Comparison of ENCODE assay signal across 9 mouse cellular contexts in genomic region chr17:48932406-48932906, GRCm38 (mm10). TPM values are rescaled to one million over a fixed set of nuclear protein-coding genes. Genes with fewer than 3 reads are reported as not detected.
DNase-seq lines count a peak whose midpoint lies in the region; ATAC-seq and TF ChIP-seq lines count a peak whose summit lies in the region.
"Had no signal": no experiment of that assay in that cellular context is flagged by ENCODE, and none has a peak within 500 bp of the region (broad histone marks: within the 10 kb centered on the region; RNA-seq: fewer than 3 reads in every experiment).

No protein-coding gene starts in this region.

- DNase-seq in gastrocnemius, adult 2 months = no peak
- no peak for DNase-seq in gastrocnemius, postnatal 25 days
- DNase-seq in ES-E14 (ENCODE audit: low read depth, low spot score) = no peak
- DNase-seq in forebrain, embryonic 14.5 days (ENCODE audit: low spot score) = peak; percentile 50
- peak; percentile 28 for DNase-seq in layer of hippocampus, adult 9-11 months
- DNase-seq in adrenal gland, adult 18-20 months (ENCODE audit: low spot score in 2 of 2) = no peak

- peaks cover 0 to 5% of the 10 kb centered on the region in 2 experiments; a peak in 1 of 4 replicates for H3K4me1 ChIP-seq in ES-E14 (ENCODE audit: control insufficient read depth in 2 of 2, insufficient read depth in 2 of 2, low read length in 2 of 2, poor library complexity in 1 of 2)
- H3K4me1 ChIP-seq in forebrain, embryonic 14.5 days (ENCODE audit: control insufficient read depth, insufficient read depth, low read length) = 0 out of 2 replicates have a peak, but pooled peaks cover 4% of the 10 kb centered on the region
- peaks cover 43% of the 10 kb centered on the region for H3K4me1 ChIP-seq in neural tube, embryonic 13.5 days (replicated peaks)

- no peaks in the 10 kb centered on the region for H3K9me3 ChIP-seq in ES-E14 (ENCODE audit: control insufficient read depth, insufficient read depth, low read depth, low read length)
- no peaks in the 10 kb centered on the region for H3K9me3 ChIP-seq in forebrain, embryonic 14.5 days (replicated peaks; ENCODE audit: control insufficient read depth, low read length)
- H3K9me3 ChIP-seq in neural tube, embryonic 13.5 days = no peaks in the 10 kb centered on the region

- peak overlapping the region; percentile 77 for H3K4me3 ChIP-seq in gastrocnemius, adult 2 months
- H3K4me3 ChIP-seq in ES-E14 (ENCODE audit: insufficient read depth in 1 of 2, low read depth in 1 of 2, low read length in 2 of 2, poor library complexity in 1 of 2, severe bottlenecking in 1 of 2) = peak overlapping the region; percentile 41 to 76; a peak in 3 of 4 replicates
- peak overlapping the region; percentile 50 for H3K4me3 ChIP-seq in forebrain, embryonic 14.5 days (ENCODE audit: low read depth, low read length)
- peak overlapping the region; percentile 52 for H3K4me3 ChIP-seq in neural tube, embryonic 13.5 days

- no peak for TF ChIP-seq CTCF in gastrocnemius, adult 2 months (IDR thresholded peaks at IDR 0.05)

- peak overlapping the region; percentile 18 for H3K9ac ChIP-seq in ES-E14 (ENCODE audit: insufficient read depth, low read depth, low read length, poor library complexity, severe bottlenecking)
- peak overlapping the region; percentile 78 for H3K9ac ChIP-seq in forebrain, embryonic 14.5 days (ENCODE audit: low read length)
- peak overlapping the region; percentile 75 for H3K9ac ChIP-seq in neural tube, embryonic 13.5 days

- intact Hi-C loops in gastrocnemius, adult 2 months (cut with DNase I) = no loop called here

- in situ Hi-C loops in ES-E14 (cut with MboI; ENCODE audit: low sequenced_read_pairs in 2 of 2, unreplicated experiment in 2 of 2) = loop anchor here (25.0 kb wide), 1 partner anchor 255 kb away; no protein-coding TSS in a partner anchor

- no peaks in the 10 kb centered on the region; the same call in 1 of the 2 replicates for H3K27me3 ChIP-seq in forebrain, embryonic 14.5 days (replicated peaks; ENCODE audit: control insufficient read depth, insufficient read depth, low read length)
- H3K27me3 ChIP-seq in neural tube, embryonic 13.5 days = peaks cover 41% of the 10 kb centered on the region
- H3K27me3 ChIP-seq: CH12.LX had no signal

- H3K4me2 ChIP-seq in forebrain, embryonic 14.5 days (ENCODE audit: low read length) = peak overlapping the region; percentile 73
- H3K4me2 ChIP-seq in neural tube, embryonic 13.5 days = peak overlapping the region; percentile 68

- 1% methylated on average over 26 of the region's 26 CpGs for WGBS in forebrain, embryonic 14.5 days
- 1% methylated on average over 26 of the region's 26 CpGs for WGBS in neural tube, embryonic 13.5 days

- H3K27ac ChIP-seq in gastrocnemius, adult 2 months = no peak overlapping the region
- H3K27ac ChIP-seq in ES-E14 (ENCODE audit: insufficient read depth, low read depth, low read length, poor library complexity, severe bottlenecking) = no peak overlapping the region
- H3K27ac ChIP-seq in forebrain, embryonic 14.5 days (ENCODE audit: low read depth, low read length) = no peak overlapping the region
- peak overlapping the region; percentile 72 for H3K27ac ChIP-seq in neural tube, embryonic 13.5 days (replicated peaks)

- no peaks in the 10 kb centered on the region for H3K36me3 ChIP-seq in ES-E14 (ENCODE audit: control insufficient read depth, insufficient read depth, low read length, poor library complexity, severe bottlenecking)
- no peaks in the 10 kb centered on the region for H3K36me3 ChIP-seq in forebrain, embryonic 14.5 days (ENCODE audit: control insufficient read depth, insufficient read depth, low read length)
- no peaks in the 10 kb centered on the region for H3K36me3 ChIP-seq in neural tube, embryonic 13.5 days

- peak; percentile 19; the same call in 1 of the 2 replicates for ATAC-seq in forebrain, embryonic 14.5 days
- peak; percentile 47 for ATAC-seq in neural tube, embryonic 13.5 days (ENCODE audit: low read depth)
- ATAC-seq in erythroid progenitor cell, adult 5-6 weeks (replicated peaks; ENCODE audit: low FRiP score, poor library complexity, severe bottlenecking) = no peak

TF ChIP-seq in ES-E14, 5 proteins besides CTCF, POLR2A, EP300 and RAD21:
- no peak for TF ChIP-seq HCFC1 (IDR thresholded peaks at IDR 0.05; ENCODE audit: borderline replicate concordance, insufficient read depth, low read length)

RNA-seq across cellular contexts. Expression of gene Lrfn2, which starts 0.3 kb away (rescaled TPM):
- total RNA-seq in gastrocnemius, adult 2 months (2021) = under 1 TPM; 0.06 to 0.08 TPM
- under 1 TPM; 0.13 to 0.24 TPM for total RNA-seq in gastrocnemius, postnatal 25 days (2021)
- 0.11 and 0.13 TPM in 2 replicates for total RNA-seq in ES-E14 (2012; rRNA removed)
- 3.5 and 5.2 TPM in 2 replicates for polyA plus RNA-seq in forebrain, embryonic 14.5 days (2014; fragmentation: Nextera tagmentation; extraction: Ambion mirVana)
- 7.7 and 8.2 TPM in 2 replicates for polyA plus RNA-seq in neural tube, embryonic 13.5 days (2015; fragmentation: Nextera tagmentation; extraction: Ambion mirVana)
- total RNA-seq in erythroid progenitor cell, adult 5-6 weeks (2015; ENCODE audit: low replicate concordance) = not detected in 2 replicates
- not detected in 2 replicates for total RNA-seq in erythroid progenitor cell, adult 5-6 weeks (2017; ENCODE audit: low replicate concordance)
- total RNA-seq in adrenal gland, adult 18-20 months (2021) = under 1 TPM; 0.50 to 0.74 TPM
- total RNA-seq: CH12.LX had no signal

Comparison
In these comparisons a context has a peak if more than half of its experiments do, and no peak if none do; other contexts are left out.
1. DNase-seq: peak in forebrain, embryonic 14.5 days (single experiment) and layer of hippocampus, adult 9-11 months (single experiment); none in gastrocnemius, adult 2 months (single experiment), gastrocnemius, postnatal 25 days (single experiment), ES-E14 (single experiment) and adrenal gland, adult 18-20 months (0 of 2).
2. H3K9ac ChIP-seq: peak in every context shown above with its lines; median percentile 78 in forebrain, embryonic 14.5 days; 75 in neural tube, embryonic 13.5 days; 18 in ES-E14.
3. Peak in every context shown above with its lines, with median percentiles within 50 percentile points of each other: H3K4me3 ChIP-seq.